Mouse (Mus musculus) left cerebral cortex, postnatal 36 days (tissue): ENCODE measurements at regions not wholly inside any gene's neighbourhood (a gene's known extent, or its start where the extent isn't known, plus 50 kb on each side); places are given as distances from the start of the nearest gene placed in this dataset.

Experiments
- DNase-seq, 2 experiments: peaks; one replicate each; pipeline ENCODE4 v3.0.0; 2021 to 2022; ENCODE audit warnings: low spot score in 2 of 2, mixed read lengths in 1 of 2
- intact Hi-C: fragments of 180-260 bp; cut with DNase I; formaldehyde crosslinking; loops from one replicate; pipeline ENCODE4 v1.15.1; 2025

DNA sequence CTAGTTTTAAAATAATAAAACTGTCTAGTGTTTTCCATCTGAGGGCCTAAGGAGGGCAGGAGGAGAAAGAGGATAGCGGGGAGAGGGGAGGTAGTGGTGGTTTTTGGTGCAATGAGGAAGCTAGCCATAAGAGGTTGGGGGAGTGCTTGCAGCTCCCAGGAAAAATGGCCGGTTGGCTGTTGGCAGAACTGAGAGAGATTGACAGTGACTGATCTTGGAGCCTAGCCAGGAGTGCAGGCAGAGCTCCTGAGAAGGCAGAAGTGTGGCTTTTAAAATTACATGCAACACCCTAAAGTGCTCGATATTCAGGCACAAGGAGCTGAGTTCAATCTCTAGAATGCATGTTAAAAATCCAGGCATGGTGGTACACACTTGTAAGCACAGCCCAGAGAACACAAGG, 938.3 kb upstream of the 2610301B20Rik start:
- intact Hi-C loops, result no loop called here
- no peak for DNase-seq

- intact Hi-C loops, result no loop called here
- DNase-seq, result no peak
Measured at GRCm38 (mm10) chr4:9951441-9951840, 922.9 kb upstream of the 2610301B20Rik start.

GRCm38 (mm10) chr4:9974631-9975030, 899.7 kb upstream of the 2610301B20Rik start:
- intact Hi-C loops, result no loop called here
- no peak for DNase-seq

DNA sequence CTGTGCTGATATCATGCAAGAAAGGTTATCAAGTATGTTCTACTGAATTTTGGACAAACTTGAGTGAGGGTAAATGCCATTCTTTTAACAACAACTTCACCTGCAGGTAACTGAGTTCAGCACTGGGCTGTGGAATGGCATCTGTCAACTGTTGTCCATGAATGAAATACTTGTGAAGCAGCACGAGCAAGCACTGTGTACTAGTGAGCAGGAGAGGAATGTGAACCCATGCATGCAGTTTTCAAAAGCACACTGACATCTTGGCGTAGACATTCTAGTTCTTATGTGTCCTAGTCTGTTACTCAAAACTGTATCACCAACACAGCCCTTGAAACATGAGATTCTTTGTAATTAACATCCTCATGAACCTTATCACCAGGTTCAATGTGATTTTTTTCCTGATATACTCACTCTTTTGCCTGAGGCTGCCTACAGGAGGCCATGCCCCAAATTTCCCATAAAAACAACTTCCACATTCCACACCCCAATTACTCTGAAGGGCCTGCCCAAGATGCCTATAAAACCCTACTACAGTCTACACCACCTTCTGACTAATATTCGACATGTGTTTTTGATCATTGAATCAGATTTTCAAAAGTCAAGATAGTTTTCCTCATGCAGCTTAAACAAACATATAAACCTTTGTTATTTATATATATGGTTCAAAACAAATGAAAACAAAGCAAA, 892.8 kb upstream of the 2610301B20Rik start:
- DNase-seq, result no peak
- intact Hi-C loops, result no loop called here

DNA sequence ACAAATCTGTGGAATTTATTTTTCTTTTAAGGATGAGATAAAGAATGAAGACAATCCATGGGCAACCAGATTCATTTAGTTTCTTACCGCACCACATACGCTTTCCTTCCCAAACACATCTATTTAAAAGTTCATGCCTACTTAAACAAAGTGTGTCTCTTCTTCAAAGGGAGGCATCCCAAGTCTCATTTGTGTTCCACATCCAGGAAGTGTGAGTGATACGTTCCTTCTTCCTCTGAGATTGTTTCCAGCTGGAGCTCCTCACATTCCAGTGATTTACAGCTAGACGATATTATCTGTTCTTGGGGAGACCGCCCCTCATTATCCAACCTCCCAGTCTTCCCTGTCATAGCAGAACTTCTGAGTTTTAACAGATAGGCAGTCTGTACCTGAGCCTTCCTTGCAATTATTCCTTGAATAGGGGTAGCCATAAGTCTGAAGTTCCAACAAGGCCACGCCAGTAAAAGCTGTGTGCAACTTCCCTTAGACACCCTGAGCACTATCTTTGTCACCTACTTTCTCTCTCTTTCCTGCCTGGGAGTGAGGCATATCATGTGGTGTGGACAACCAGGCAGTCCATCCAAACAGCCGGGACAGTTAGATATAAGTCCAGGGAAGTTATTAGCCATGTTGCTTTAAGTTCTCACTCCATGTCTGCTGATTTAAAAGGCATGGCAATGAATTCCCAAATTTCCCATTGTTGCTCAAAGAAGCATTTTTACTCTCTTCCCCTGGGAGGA, 891.3 kb upstream of the 2610301B20Rik start:
- intact Hi-C loops, result no loop called here
- no peak for DNase-seq

DNA sequence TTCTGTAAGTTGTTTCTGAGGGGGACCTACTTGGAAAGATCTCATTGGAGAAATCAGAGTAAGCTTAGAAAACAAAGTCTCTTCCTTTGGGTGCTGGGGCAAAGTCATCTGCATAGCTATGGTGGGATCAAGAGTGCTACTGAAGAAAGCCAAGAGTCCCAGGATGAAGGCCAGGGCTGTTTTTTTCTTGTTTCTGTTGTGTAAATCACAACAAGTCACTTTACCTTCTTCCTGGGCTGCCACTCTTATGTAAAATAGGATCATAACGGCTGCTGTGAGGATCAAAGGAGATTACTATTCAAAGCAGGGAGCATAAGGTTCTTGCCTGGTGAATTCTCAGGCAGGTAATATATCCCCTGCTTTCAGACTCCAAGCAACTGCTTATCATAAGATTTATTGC, 880.4 kb upstream of the 2610301B20Rik start:
- DNase-seq, result no peak
- intact Hi-C loops, result no loop called here

DNA sequence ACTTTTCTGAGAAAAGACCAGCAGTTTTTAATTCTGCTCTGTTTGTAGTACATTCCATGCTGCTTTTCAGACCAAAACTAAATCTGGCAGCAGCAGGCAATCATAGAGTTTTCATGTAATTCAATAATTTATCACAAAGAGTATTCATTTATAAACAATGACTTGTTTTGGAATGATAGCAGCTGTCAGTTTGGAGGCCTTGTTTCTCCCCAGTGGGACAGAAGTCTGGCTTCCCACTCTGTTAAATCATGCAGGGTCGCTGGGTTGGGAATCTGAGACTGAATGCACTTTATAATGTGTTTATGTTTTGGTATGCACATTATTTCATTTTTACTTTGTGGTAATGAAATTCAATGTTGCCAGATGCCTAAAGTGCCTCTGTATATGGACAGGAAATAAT, 879.8 kb upstream of the 2610301B20Rik start:
- no peak for DNase-seq
- intact Hi-C loops, result no loop called here

DNA sequence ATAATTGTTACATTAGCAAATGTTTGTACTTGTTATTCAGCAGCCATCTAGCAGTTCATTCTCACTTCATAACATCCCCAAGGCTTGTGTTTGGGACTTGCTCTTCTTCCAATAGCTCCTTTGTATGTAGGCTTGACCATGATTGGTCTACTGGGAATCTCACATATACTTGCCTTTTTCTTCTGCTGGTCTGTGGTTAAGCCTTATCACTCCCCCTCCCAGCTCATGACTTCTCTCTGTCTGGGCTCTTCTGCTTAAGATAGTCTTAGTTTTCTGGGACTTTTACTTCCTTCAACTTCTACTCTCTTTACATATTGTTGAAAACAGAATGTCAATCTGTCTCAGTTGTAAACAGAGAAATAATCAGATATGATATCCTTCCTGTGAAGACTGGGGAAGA, 844.0 kb upstream of the 2610301B20Rik start:
- DNase-seq, result no peak
- intact Hi-C loops, result no loop called here

DNA sequence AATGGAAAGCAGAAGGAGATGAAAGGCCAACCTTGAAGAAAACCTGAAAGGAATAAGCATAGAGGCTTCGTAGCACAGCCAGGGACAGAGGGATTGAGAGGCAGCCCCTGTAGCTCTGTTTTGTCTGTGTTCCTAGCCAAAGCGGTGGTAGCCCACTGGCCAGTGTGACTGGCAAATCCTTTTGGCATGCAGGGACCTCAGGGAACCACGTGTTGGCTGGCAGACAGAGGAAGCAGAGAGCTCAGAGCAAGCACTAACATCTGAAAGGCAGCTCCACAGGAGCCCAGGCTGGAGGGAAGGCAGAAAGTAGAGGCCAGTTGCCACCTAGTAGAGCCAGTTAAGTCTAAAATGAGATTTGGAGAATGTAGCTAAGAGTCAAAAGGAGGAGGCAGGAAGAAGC, 842.5 kb upstream of the 2610301B20Rik start:
- no peak for DNase-seq
- intact Hi-C loops, result no loop called here

GRCm38 (mm10) chr4:10035336-10035735, 839.0 kb upstream of the 2610301B20Rik start:
- no peak for DNase-seq
- intact Hi-C loops, result no loop called here

GRCm38 (mm10) chr4:10041301-10042093, 832.8 kb upstream of the 2610301B20Rik start:
- no peak for DNase-seq
- intact Hi-C loops, result no loop called here

DNA sequence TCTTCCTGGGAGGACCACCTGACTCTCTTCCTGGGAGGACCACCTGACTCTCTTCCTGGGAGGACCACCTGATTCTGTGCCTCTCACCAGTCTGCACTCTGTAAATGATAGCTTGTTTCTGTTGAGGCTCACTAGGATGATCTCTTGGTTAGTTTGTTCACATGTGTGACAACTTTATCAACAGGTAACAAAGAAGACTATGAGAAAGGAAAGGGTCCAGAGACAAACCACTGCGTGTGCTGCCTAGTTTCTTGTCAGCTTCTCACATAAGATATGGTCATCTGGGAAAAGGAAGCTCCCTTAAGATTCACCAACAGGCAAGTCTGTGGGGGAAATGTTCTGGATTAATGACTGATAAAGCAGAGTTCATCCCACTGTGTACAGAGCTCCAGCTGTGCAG, 825.5 kb upstream of the 2610301B20Rik start:
- intact Hi-C loops, result no loop called here

GRCm38 (mm10) chr4:10049411-10049810, 824.9 kb upstream of the 2610301B20Rik start:
- intact Hi-C loops, result no loop called here

More for the DNA sequence above, 825.5 kb upstream of the 2610301B20Rik start:
- no peak for DNase-seq

GRCm38 (mm10) chr4:10051296-10052267, 822.7 kb upstream of the 2610301B20Rik start:
- DNase-seq, result no peak
- intact Hi-C loops, result no loop called here

More at GRCm38 (mm10) chr4:10049411-10049810, 824.9 kb upstream of the 2610301B20Rik start:
- DNase-seq, result no peak

DNA sequence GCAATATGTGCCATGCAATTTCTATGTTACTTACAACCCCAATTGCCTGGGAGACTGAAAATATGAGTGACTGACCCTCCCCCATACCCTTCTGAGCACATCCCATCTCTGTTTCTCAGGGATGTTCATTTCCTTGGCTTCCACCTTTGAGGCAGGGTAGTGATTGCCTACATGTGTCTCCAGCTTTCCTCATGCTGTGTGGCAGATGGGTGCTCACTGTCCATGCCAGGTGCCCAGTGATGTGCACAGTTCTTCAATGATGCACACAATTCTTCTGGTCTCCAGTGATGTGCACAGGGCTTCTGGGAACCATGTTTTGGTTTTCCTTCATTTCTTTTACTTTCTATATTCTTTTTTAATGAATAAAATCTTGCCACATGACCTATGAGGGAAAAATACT, 821.4 kb upstream of the 2610301B20Rik start:
- intact Hi-C loops, result no loop called here
- DNase-seq, result no peak

GRCm38 (mm10) chr4:10072500-10073106, 801.7 kb upstream of the 2610301B20Rik start:
- intact Hi-C loops, result no loop called here
- no peak for DNase-seq

DNA sequence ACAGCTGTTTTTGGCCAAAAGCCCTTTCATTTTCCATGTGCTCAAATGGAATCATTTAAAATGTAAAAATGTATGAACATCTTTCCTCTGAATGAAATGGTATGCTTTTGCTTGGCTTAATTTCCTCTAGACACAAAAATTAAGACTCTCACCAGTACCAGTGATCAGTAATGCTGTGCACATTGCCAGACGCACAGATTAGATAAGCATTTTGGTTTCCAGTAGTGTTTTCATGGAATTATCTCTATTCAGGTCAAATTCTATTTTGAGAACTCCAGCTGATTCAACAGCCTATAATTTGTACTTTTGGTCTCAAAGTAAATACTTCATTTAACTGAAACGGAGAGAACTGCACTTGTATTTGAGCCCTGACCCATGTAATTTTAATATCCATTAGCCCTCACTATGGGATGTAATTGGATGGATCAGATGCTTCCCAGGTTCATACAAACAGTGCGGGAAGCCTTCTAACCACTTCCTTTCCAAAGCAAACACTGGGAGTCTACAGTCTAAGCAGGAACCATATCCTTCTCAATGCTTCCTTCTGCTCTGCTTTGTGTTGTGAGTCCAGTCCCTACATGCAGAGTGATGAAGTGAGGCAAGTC, 794.6 kb upstream of the 2610301B20Rik start:
- DNase-seq, result no peak
- intact Hi-C loops, result no loop called here

- DNase-seq, result no peak
- intact Hi-C loops, result no loop called here
Measured at GRCm38 (mm10) chr4:10114831-10115230, 759.5 kb upstream of the 2610301B20Rik start.

DNA sequence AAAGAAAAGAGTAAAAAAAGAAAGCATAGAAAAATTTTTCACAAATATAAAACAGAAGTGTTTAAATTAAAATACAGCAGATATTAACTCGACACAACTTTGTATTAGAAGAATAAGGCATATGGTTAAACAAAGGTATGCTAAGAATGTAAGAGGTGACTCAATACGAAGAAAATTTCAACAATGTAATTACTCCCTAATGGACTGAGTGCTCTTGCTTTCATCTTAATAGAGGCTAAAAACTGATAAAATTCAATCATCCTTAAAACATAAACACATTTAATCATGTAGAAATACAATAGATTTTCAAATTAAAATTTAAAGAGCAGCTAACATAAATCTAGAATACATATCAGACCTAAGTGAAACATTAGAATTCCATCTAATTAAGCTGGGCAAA, 756.3 kb upstream of the 2610301B20Rik start:
- intact Hi-C loops, result no loop called here
- DNase-seq, result no peak
